Mouse (Mus musculus): Measurements from ENCODE around the gene Cacna2d1.

DNA sequence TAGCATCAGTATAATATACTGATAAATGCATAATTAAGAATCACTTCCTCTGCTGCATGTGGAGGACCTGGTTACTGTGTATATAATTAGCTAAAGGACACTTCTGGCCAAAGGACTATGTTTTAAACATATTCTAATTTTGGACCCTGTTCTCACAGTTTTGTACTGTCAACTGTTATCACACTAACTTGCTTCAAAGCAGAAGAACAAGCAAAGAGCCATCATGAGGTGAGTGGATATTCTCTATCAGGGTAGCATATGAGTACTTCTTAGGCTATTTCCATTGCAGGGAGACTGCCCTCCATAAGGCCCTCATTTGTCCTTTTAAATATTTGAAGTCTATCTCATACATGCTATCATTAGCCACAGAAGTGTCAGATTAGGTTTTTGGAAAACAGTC, 480.2 kb downstream of the Cacna2d1 start:
- TF ChIP-seq CTCF (IDR thresholded peaks at IDR 0.05; ENCODE audit: insufficient read depth, low read depth, low read length) (no peak), POLR2A (IDR thresholded peaks at IDR 0.05; ENCODE audit: insufficient read depth, low read depth, low read length) (no peak)
